Mouse (Mus musculus) adrenal gland, postnatal 25 days (tissue): ENCODE measurements around the gene 1600002K03Rik. TPM values are rescaled to one million over a fixed set of nuclear protein-coding genes. Genes with fewer than 3 reads are reported as not detected.

Experiments
- DNase-seq: peaks from one replicate; pipeline ENCODE4 v3.0.0; 2021; ENCODE audit warnings: mixed read lengths
- total RNA-seq: library from RNA; stranded (reverse); gene quantifications from 2 replicates; pipeline ENCODE4 v1.2.3, GENCODE M21; 2021

The 1600002K03Rik gene
- total RNA-seq, 1 experiment from 2014 or later = 16.7 TPM

DNA sequence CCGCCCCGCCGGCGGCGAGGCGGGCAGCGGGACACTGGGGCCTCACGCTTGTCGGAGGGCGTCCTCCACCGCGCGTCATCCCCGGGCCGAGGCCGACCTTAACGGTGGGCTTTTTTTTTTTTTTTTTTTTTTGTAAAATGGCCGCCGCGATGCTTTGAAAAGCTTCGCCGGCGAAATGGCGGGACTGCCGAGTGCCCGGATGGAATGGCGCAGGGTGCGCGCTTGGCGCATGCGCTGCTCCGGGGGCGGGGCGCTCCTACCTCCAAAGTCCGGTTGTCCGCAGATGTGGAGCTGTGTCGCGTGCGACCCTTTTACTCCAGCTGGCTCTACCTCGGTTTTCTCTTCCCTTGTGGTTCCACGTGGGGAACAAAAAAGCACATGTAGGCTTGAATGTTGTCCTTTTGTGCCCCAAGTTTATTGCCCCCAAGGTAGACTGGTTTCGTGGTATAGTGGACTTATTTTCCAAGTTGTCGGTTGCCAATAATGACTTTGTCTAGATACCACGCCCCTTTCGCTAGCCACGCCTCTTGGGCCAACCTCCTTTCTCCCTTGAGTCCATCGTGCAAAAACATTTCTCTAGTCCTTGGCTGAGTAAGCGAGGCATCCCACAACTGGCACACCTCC is 4.6 kb upstream of the 1600002K03Rik start:
- peak; percentile 95 for DNase-seq

DNA sequence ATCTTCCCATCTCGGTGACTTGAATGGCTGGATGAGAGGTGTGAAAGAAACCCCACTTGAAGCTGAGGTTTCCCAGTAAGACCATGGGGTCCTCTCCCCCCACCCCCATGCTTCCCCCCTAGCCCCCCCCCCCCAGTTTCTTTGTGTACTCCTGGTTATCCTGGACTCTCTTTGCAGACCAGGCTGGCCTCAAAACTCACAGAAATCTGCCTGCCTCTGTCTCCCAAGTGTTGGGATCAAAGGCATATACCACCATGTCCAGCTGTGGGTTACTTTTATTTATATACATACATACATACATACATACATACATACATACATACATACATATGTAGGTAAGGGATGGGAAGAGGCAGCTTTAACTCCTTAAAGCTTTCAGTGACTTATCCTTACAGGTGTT is 3.7 kb upstream of the 1600002K03Rik start:
- DNase-seq = no peak

DNA sequence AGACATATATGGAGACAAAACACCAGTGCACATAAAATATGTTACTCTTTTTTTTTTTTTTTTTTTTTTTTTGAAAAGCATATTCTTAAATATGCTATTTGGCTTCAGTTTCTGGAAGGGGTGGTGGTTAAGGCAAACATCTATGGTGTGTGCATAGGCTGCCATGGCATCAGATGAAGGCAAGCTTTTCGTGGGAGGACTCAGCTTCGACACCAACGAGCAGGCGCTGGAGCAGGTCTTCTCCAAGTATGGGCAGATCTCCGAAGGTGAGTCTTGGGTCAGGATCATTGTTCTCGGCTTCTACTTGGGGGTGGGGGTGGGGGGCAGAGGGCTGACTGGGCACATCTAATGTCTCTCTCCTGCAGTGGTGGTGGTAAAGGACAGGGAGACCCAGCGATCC is 3.1 kb upstream of the 1600002K03Rik start:
- no peak for DNase-seq

DNA sequence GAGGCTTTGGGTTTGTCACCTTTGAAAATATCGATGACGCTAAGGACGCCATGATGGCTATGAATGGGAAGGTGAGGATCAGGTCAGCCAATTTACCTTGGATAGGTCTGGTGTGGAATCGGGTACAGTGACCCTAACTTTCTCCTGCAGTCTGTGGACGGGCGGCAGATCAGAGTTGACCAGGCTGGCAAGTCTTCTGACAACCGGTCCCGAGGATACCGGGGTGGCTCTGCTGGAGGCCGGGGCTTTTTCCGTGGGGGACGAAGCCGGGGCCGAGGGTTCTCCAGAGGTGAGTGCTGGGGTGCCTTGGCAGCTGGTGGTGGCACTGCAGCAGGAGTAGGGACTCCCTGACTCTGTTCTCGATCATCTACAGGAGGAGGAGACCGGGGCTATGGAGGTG is 2.7 kb upstream of the 1600002K03Rik start:
- DNase-seq = no peak

- DNase-seq = no peak
Measured at GRCm38 (mm10) chr10:80170601-80171021, 2.1 kb upstream of the 1600002K03Rik start.

DNA sequence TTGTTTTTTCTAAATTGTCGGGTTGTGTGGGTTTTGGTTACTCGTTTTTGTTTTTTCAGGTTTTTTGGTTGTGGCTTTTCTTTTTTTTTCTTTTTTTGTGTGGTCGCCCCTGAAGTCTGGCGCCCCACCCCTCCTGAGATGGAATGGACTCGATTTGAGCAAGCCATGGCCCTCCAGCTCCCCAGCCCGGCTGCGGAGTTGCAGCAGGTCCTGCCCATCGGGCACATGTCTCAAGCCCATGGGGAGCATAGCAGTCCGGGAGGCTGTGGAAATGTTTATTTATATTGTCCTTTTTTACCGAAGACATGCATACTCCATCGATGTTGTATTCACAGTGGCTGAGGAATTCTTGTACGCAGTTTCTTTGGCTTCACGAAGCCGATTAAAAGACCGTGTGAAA is 1.5 kb upstream of the 1600002K03Rik start:
- no peak for DNase-seq

DNA sequence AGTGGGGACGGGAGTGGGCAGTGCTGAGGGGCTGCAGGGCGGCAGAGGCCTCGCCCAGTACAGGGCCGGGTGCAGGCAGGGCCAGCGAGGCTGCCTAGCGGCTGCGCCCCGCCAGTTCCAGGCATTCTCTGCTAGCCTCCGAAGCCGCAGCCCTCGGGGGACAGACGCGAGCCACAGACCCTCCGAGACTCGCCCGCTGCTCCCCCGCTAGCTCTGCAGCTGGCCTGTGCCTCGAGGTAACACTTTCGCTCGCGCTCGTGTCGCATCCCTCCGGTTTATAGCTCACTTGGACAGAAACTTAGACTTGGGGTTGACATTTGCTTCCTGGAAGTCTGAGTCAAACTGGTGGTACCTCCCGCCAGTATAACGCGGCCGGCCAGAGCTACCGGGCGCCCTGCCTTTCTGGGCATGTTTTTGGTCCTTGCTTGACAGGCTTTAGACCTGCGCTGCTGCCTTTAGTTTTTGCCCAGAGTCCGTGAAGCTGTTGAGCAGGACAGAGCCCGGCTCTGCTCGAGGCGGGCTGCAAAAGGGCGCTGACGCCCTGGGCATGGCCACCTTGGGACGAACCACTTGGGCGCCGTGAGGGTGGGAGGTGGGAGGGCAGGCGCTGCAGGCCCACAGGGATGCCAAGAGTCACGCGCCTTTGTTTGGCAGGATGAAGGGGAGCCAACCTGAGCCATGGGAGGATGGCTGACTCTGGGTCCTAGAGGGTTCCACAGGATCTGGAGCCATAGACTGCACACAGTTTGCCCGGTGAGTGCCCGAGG is 801 bp upstream of the 1600002K03Rik start:
- no peak for DNase-seq

DNA sequence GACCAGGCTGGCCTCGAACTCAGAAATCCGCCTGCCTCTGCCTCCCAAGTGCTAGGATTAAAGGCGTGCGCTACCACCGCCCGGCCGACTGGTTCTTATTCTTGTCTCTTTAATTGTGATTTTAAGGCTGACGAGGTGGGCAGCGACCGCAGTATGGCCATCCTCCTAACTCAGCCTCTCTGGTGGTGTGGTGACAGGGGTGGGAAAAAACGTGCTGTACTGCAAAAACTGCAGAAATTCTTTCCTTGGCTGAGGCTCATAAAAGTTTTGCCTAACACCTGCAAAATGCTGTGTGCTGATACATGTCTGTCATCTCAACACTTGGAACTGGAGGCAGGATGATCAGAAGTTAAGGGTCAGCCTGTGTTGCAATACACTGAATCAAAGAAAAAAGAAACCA is 614 bp downstream of the 1600002K03Rik start:
- no peak for DNase-seq

DNA sequence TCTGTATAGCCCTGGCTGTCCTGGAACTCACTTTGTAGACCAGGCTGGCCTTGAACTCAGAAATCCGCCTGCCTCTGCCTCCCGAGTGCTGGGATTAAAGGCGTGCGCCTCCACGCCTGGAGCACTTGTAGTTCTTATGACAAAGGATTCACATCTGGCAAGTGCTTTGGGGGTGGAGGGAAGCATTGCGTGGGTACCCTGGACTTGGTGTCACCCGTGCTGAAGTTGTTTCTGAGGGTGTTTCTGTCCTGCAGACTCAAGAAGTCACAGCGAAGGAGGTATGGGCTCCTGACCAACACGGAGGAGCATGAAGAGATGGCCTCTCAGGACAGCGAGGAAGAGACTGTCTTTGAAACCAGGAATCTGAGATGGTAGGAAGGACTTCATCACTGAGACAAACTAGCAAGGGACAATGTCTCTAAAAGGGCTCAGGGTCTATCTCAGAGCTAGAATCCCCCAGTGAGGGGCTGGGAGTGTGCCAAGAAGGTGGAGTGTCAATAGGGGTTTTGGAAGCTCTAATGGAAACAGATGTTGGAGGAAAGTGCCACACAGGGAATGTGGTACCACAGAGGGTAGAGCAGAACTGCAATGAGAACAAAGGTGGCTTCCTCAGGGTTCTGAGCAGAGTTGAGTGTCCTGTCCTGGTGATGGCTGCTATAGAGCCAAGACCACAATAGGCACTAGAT is 1.4 kb downstream of the 1600002K03Rik start:
- no peak for DNase-seq

DNA sequence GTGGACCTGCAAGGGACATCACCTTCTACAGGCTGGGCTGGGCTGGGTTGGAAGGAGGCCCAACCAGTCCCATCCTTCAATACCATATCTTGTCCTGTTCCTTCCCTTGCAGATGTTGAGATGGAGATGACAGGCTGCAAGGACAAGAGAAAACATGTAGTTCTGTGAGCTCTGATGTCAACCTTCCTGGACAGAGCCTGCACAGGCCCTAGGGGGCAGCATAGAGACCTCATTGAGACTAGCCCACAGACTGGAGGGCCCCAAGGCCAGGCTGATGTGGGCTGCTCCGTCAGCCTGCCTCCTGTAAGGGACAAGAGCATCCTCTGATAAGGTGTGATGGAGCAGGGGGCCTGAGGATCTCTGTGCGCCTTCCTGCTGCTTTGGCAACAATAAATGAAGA is 2.0 kb downstream of the 1600002K03Rik start:
- DNase-seq = no peak

- DNase-seq = no peak
Measured at GRCm38 (mm10) chr10:80175536-80176269, 3.0 kb downstream of the 1600002K03Rik start.

- no peak for DNase-seq
Measured at GRCm38 (mm10) chr10:80176270-80176834, 3.6 kb downstream of the 1600002K03Rik start.

DNA sequence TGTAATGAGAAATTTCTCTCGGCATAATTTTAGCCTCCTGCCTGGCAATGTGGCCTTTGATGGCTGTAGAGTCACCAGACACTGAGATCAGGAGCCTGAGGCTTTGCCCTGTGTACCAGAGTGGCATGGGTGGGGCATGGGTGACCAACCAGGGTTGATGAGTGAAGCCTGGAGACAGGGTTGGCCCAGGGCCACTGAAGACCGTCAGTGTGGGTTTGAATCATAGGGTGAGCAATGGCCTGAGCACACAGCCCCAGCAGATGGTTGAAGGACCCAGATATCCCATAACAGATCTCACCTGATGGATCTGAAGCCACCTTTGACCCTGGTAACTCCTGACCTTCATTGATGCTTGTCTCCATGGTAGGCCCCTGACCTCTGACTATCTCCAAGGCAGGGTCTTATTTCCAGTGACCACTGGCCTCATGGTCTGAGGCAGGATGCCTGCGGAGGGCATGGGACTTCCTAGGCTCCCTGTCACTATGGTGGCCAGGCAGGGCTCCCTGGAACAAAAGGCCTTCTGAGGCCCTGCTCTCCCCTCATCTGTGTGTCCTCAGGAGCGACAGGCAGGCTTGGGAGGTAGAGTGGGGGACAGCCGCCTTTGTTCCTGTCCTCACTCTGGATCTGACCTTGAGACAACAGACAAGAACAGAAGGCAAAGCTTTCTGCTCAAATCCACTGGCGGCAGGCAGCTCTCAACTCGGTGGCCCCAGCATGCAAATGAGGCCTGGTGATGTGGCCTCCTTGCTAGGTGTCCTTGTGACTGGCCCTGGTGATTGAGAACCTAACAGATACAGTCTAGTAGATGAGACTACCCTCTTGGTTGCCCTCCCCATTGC is 4.9 kb downstream of the 1600002K03Rik start:
- DNase-seq = peak; percentile 83

DNA sequence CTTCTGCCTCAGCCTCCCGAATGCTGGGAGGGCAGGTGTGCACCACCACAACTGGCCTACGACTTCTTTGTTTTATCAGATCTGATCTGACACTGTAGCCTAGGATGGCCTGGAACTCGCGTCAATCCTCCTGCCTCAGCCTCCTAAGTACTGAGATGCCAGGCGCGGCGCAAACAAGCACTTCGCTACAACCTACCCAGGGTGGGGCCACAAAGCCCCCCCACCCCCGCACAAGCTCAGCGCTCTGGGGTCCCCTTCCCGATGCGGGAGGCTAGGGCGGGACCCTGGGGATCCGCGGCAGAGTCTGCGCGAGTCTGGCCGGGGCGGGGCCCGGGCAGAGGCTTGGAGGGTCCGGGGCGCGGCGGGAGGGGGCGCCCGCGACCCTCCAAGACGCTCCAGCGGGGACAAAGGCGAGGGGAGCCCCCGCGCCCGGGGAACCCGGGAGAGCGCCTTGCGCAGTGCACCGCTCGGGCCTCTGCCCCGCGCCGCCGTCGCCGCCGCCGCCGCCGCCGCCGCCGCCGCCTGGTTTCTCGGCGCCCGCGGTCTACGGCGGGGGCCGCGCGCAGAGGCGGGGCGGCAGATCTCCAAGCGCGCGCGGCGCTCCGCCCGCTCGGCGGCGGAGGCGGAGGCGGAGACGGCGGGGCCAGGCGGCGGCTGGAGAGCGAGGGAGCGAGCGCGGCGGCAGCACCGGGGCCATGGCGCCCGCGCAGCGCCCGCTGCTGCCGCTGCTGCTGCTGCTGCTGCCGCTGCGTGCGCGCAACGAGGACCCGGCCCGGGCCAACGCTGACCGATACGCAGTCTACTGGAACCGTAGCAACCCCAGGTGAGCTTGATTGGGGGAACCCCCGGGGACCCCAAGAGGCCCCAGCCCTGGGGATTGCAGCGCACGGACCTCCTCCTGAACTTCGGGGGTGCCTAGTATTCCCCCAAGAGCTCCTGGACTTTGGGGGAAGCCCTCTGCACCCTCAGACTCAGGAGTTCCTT is 6.6 kb downstream of the 1600002K03Rik start, which contains the start of gene Efna2:
TSS of gene Efna2 (plus strand) at position 415 of the 984 bp plus-strand sequence.
- DNase-seq = peak; percentile 72

DNA sequence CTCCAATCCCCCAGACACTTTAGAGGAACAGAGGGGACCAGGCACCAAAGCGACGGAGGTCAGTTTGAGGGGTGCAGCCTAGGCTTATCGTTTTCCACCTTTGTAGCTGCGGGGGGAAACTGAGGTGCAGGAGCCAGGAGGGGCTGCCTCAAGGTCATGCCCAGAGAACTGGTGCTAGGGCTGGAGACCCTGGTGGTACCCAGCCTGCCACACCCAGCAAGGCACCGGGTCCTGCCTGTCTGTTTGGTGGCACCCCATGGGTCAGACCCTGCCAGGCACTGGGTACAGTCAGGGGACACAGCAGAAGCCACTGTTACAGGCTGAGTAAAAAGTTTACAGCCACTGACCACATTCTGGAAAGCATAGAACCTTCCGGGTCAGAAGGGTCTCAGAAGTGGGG is 7.5 kb downstream of the 1600002K03Rik start:
- no peak for DNase-seq

DNA sequence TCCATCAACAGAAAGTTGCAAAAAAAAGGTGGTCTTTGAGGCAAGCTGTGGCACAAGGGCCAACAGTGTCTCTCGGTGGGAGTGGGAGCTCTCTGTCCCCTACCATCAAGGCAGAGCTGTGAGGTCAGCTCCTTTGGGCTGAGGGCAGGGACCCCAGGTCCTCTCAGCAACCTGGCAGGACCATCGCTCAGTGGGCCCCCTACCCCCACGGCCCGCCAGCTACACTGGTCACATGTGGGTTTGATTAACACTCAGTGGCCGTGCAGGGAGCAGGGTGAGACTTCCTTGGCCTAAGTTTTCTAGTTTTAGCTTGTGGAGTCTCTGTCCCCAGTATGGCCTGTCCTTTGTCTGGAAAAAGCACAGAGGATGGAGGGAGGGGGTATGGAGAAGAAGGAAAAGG is 8.1 kb downstream of the 1600002K03Rik start:
- no peak for DNase-seq

DNA sequence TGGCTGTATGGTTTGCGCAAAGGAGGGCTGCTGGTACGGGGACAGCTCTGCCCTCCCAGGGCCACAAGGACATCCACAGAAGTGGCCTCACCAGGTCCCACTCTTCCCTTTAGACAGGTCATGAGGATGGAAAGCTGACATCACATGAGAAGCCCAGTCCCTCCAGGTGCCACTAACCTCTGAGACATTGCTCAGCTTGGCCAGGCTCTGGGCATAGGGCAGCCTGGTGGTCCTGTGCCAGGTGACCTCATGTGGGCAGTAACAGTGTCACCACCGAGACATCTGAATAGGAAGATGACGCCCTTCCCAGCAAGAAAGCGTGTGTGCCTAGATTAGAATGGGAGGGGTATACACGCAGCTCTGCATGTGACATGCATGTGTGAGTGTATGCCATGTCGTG is 9.8 kb downstream of the 1600002K03Rik start:
- DNase-seq = no peak

DNA sequence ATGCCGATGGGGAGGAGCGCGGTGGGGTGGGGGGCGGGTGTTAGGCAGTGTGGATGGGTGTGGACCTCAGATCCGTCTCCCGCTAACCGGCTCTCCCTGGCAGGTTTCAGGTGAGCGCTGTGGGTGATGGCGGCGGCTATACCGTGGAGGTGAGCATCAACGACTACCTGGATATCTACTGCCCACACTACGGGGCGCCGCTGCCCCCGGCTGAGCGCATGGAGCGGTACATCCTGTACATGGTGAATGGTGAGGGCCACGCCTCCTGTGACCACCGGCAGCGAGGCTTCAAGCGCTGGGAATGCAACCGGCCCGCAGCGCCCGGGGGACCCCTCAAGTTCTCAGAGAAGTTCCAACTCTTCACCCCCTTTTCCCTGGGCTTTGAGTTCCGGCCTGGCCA is 13.9 kb downstream of the 1600002K03Rik start:
- no peak for DNase-seq

- DNase-seq = no peak
Measured at GRCm38 (mm10) chr10:80187739-80188138, 15.0 kb downstream of the 1600002K03Rik start.

DNA sequence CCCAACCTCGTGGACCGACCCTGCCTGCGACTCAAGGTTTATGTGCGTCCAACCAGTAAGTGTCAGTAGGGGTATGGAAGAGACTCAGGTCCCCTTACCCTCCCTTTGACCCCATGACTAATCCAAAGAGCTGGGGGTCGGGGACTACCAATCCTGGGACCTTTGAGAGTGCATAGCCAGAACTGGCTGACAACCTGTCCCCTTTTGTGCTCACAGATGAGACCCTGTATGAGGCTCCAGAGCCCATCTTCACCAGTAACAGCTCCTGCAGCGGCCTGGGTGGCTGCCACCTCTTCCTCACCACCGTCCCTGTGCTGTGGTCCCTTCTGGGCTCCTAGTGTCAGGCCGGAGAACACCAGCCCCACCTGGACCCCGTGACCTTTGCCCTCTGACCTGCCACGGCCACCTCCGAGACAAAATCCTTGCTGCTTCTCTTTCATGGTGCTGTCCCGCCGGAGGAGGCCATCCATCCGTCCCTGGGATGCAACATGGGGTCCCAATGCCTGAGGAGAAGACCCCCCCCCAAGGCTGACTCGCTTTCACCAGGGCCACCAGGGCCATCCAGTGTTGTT is 15.8 kb downstream of the 1600002K03Rik start:
- no peak for DNase-seq
